Mouse (Mus musculus): ENCODE results near the gene Rgs6.

DNA sequence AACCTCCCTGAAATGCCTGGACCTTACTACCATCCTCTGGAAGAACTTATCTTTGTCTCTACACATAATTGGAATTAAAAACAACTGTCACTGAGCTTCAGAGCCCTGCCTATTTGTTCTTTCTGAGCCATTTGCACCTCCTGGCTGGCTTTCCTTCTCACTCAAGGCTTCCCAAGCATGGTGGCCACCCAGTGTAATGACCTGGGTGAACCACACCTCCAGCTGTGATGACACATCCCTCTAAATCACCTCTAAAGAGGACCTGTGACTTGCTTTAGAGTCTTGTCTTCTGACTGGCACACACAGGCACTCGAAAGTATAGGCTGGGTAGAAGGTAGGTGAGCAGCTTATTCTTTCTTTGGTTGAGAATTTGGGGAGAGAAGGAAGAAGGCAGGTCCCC is 509.7 kb downstream of the Rgs6 start:
- no peak for TF ChIP-seq CTCF (IDR thresholded peaks at IDR 0.05; ENCODE audit: low read depth, low read length)
- no peak for TF ChIP-seq POLR2A (IDR thresholded peaks at IDR 0.05; ENCODE audit: extremely low read depth, insufficient read depth, low read length)
